Mouse (Mus musculus): ENCODE data around the gene G6pdx.

DNA sequence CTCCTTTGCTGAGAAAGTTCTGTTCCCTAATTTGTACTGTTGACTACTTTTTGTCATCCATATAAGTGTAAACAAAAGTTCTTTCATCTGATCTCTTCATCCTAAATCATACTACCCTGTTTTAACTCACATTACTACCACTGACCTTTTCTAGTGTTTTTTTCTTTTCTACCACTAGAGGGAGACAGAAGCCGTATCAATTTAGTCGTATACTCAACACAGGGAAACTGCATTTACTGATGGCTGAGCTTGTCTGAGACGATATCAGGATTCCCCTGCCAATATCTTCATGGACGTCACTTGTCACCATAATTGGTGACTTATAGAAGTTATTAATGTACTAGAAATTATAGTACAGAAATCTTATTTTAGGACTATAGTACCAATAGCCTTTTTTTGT lies 23.8 kb upstream of the G6pdx start:
- TF ChIP-seq CTCF (IDR thresholded peaks at IDR 0.05; ENCODE audit: borderline replicate concordance, insufficient read depth, low read length) (no peak), POLR2A (IDR thresholded peaks at IDR 0.05; ENCODE audit: low read depth, low read length) (no peak)
